Mouse (Mus musculus) right cerebral cortex, adult 2 months (tissue): ENCODE results near the gene Carf.

Source experiments
- DNase-seq, 2 experiments: peaks; one replicate each; pipeline ENCODE4 v3.0.0; 2021 to 2022; ENCODE audit warnings: low spot score in 2 of 2

The Carf gene

GRCm38 (mm10) chr1:60179932-60180783, 82.1 kb downstream of the Carf start, which contains the start of gene Nbeal1:
TSS of gene Nbeal1 (plus strand) at chr1:60180599.
- DNase-seq, result peak; percentile 96 to 97

GRCm38 (mm10) chr1:60180784-60181221, 82.8 kb downstream of the Carf start:
- peak; percentile 23 to 43 for DNase-seq

GRCm38 (mm10) chr1:60188454-60188853, 90.4 kb downstream of the Carf start:
- DNase-seq, result no peak

- no peak for DNase-seq
Measured at GRCm38 (mm10) chr1:60196813-60197212, 98.8 kb downstream of the Carf start.

GRCm38 (mm10) chr1:60199006-60199405, 101.0 kb downstream of the Carf start:
- DNase-seq, result no peak
